Mouse (Mus musculus) thymus, postnatal 25 days (tissue): Measurements from ENCODE around the gene Ank2.

Source experiments
- DNase-seq: peaks from one replicate; pipeline ENCODE4 v3.0.0; 2022

The Ank2 gene

DNA sequence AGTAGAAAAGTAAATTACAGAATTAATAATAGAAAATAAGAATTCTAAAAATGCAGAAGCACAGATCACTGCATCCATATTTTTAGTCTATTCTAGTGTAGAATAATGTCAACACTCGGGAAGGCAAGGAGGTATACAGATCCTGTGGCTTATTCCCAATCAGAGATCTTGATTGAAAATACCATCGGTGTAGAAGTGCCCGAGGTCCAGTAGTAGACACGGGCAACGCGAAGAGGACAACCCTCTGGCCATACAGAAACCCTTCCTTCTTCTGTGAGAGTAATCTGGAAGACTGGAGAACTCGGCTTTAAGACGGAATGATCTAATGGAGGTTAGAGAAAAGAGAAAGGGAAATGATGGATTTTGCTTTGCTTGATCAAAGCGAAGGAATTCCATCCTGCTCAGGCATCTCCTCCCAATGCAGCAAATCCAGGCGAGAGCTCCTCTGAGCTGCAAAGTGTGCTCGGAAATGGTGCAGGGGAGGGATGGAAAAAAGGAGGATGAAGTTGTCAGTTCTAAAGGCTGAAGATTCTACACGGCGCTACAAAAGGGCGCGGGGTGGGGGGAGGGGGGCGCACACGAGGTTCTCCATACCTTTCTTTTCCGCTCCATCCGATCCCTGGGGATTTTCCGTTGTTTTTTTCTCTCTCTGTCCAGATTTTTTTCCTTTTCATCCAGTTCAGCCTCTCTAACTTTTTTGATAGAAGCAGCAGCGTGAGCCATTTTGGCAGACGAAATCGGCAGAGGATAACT lies 337.9 kb downstream of the Ank2 start:
- DNase-seq: no peak

DNA sequence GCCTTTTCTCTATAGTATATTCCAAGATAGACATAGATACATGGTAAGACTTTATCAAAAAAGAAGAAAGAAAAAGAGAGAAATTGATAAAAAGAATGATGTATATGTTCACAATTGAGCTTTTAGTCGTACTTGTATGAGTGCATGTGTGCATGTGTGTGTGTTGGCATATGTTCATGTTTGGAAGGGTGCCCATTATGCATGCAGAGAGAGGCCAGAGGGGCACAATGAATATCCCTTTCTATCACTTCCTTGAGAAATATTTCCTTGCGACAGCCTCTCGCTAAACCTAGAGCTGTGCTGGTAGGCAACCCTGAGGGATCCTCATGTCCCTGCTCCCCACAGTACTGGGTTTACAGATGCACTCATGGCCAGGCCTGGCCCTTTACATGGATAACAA lies 341.4 kb downstream of the Ank2 start:
- no peak for DNase-seq

DNA sequence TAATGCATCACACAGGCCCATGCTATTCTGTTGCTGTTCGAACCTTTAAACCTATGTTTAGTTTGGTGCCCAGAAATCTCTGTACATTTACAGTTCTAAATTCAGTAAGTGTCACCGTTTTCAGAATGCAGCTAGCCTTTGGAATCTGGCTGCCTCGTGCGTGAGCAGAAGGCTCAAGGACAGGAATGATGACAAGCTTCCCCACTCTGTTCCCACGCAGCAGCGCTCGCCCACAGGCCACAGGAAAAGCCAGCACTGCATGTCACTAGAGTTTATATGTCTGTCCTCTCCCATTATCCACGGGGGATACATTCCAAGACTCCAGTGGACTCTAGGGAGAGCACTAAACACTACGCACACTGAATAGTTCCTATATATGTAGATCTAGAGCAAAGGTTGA lies 343.1 kb downstream of the Ank2 start:
- no peak for DNase-seq

DNA sequence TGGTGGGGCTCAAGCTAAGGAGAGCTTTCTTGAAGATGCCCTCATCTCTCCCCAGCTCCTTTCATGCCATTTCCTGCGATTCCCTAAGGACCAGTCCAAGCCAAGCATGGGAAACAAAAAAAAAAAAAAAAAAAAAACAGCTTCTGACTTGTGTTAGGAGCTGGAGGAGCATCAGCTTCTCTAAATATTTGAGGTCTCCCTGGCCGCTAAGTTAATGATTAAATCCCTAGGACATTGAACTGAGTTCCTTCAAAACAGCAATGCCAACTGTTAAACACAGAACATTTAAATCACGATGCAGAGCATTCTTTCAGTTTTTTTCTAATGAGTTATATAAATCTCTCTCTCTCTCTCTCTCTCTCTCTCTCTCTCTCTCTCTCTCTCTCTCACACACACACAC lies 345.3 kb downstream of the Ank2 start:
- DNase-seq: no peak

DNA sequence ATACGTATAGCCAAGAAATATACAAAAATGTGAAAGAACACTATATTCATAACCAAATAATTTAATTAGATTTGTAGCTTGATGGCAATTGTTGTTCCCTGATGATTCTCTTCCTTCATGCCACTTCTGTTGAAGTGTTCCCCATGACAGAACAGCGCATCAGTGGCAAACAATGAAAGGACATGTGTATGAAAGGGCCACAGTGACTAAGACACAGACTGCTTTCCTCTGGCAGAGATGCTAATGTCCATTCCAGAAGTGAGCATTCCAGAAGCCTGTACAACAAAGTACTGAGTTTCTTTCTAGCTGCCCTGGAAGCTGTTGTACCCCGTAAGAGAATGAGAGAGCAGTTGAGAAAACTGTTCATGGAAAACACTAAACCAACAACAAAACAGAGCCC lies 345.7 kb downstream of the Ank2 start:
- no peak for DNase-seq

DNA sequence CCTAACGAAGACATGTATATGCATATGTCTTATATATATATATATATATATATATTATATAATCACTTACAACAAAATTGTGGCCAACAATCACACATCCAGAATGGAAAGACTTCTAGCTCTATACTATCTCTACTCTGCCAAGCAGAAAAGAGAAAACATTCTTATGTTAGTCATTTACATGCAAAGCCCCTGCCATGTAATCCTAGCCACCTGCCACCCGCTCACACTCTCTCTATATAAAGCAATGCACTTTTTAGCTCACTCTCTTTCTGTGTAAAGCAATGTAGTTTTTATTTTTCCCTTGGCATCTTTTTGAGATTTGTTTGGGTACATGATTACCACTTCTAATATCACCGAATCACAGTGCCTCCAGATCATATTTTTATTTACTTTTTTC lies 350.5 kb downstream of the Ank2 start:
- no peak for DNase-seq

DNA sequence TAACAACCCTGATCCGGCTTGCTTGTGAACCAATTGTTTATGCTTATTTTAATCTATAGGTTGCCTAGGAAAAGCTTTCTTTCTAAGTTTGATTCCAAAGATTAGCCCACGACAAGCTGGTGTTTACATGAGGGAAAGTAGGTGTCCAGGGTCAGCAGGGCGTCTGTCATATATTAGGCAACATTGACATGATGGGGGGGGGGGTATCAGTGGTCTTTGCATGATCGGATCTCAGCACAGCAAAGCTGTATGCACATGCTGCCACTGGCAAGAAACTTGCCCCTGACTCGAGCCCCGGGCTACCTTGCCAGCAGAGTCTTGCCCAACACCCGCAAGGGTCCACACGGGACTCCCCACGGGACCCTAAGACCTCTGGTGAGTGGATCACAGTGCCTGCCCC lies 358.6 kb downstream of the Ank2 start:
- DNase-seq: no peak

DNA sequence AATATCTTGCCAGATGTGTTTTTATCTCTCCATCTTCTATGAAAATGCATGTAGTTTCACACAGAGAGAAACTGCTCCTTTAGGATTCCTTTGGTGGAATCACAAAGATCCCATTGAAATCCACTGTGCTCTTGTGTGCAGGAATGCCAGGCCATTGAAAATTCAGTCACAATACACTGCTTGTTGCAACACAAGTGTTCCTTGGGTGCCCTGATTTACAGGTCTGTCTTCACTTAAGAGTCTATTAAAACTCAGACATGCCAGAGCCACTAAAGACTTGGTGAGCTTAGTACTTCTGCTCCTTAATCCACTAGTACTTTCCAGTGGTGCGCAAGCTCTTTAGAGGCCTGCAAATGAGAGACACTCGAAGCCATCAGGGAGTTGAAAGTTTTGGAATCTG lies 359.5 kb downstream of the Ank2 start:
- DNase-seq: no peak

DNA sequence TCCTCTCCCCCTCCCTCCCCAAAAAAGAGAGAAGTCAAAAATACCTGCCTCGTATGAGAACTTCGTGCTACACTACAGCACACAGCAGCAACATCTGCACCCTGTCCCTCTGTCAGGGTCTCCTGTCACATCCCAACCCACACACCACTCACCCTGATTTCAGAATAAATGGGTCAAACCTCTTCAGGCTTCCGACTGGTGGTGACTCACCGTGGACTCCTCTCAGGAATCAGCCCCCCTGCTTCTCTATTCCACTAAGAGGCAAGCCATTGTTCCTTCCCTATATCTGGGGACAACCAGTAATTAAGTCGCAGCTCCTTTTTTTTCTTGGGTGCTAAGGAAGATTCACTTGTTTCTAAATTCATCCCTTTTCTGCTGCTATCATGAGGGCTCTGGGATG lies 361.6 kb downstream of the Ank2 start:
- DNase-seq: no peak

DNA sequence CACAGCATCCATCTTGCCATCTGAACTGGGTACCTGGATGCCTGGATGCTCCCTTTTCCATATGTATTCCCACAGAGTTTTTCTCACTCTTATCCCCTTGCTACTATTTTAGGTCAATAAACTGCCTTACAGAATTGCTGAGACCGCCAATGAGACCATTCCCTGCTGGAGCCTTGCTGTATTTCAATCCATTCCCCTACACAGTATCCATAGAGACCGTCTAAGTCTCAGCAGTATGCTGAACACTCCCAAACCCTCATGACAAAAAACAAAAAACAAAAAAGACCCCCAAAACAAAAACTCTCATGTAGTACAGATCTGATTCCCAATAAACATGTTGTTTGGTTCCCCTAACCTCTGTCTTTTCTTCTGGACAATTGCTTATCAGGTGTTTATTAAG lies 365.1 kb downstream of the Ank2 start:
- no peak for DNase-seq

DNA sequence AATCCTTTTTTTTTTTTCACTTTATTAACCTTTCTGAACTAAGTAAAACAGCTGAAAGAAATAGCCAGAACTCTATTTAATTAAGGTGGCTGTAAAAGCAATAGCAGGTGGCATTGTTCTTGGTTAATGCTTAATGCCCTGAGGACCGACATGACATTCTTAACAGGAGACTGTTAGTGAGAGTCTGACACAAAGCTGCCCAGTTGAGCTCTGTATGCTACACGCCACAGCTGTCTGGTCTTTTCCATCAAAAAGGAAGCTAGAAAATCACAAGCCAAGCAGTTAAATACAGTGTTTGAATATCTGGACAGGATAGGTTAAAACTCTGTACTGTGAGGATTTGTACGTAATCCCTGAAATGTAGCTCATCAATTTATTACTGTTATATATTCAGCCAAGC lies 368.1 kb downstream of the Ank2 start:
- DNase-seq: no peak

DNA sequence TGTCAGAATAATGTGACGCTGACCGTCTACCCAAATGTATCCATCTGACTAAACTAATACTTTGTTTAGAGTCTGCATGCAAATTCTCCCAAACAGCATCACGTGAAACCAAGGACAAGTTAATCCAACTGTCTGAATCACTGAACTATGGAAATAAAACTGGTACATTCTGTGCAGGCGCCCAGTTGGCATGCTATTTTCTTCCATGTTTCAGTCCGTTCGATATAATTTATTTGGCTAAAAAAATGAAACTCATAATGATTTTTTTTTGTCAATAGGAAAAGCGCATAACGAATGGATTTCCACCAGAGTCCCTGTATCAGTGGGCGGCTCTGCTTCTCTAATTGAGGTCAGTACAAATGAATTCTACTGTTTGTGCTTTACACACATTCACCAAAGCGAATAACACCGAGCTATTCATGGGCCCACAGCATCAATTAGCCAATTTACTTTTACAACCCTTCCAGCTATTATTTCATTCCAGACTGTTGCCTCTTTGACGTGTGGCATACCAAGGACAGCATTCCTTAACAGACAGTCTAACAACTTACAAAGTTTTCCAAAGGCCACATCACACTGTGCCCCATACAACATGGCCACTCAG lies 368.9 kb downstream of the Ank2 start:
- DNase-seq: no peak

DNA sequence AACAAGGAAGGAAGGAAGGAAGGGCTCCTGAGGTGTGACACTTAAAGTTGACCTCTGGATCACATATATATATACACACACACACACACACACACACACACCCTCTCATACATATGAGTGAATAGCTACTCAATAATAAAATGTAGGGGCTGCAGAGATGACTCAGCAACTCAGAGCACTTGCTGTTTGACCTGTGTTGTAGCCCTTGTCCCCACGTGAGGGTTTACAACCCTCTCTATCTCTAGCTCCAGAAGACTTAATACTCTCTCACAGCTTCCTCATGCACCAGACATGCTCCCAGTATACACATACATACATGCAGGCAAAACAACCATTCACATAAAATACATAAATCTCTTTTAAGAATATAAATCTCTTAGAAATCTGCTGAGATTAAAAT lies 369.4 kb downstream of the Ank2 start:
- DNase-seq: no peak

DNA sequence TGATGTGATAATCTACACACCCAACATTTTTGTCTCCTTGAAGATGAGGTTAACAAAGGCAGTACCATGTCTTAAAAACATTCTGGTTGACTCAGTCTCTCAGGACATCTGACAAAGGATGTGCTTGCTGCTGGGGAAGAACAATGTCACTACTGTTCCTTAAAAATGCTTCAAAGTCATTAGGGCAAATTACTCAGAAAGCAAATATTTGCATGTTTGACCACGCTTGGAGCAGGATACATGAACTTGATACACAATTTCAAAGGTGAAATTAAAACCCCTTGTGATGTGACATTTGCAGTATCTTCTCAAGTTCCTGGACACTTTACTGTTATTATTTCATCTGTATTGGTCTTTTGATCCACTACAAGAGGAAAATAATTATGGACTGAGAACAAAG lies 371.5 kb downstream of the Ank2 start:
- no peak for DNase-seq

DNA sequence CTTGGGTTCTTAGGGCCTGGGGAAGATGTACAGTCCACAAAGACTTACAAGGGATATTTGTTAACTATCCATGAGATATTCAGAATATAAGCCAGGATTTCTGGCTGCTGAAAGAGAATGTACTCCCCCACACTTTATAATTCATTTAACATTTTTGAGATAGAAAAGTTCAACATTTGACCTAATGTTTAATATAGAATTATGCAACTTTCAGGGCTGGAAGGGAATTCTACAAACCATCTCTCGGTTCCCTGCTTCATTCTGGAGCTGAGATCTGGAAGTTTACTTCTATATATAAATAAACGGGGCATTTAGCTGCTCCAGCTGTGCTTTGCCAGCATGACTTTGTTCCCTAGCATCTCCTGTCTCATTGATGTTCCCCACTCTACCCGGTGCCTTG lies 372.9 kb downstream of the Ank2 start:
- no peak for DNase-seq

DNA sequence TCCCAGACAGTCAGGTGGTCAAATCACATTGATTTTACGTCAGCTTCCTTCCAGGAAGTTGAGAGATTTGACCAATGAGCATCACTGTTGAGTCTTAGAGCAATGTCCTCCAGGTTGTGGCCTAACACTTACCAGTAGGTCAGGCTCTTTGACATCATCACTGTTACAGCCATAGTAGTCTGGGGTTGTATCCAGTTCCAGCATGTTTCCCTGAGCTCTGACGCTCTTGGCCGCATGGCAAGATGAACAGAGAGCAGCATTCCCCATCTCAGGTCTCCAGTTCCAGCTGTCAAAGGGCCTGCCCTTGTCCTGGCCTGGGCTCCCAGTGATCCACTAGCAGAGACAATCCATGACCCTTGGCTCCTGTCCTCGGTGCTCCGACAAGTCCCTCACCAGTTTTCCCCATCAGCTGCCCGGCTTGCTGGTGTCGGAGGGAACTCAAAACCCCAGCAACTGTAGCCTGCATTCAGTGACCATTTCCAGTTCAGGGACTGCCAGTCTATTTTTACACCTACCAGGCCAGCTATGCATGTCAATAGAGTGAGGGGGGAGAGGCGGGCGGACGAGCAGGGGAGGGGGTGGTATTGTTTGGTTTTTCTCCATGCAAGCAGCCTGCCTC lies 374.7 kb downstream of the Ank2 start:
- DNase-seq: no peak

DNA sequence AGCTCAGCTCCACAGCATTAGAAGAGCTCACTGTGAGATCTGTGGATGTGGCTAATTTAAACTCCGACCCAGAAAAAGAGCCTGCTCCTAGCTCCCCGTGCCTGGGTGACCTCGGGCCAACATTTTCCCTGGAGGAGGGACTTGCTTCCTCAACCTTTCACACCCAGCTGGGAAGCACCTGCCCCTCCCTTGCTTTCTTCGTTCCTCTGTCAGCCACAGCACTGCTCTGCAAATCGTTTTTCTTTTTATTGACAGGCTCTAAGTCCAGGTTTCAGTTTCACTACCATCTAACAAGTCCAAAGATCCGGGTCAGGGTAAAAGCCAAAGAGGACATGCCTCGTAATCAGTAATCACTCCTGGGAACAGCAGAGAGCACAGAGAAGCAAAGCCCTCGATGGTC lies 375.8 kb downstream of the Ank2 start:
- DNase-seq: no peak

DNA sequence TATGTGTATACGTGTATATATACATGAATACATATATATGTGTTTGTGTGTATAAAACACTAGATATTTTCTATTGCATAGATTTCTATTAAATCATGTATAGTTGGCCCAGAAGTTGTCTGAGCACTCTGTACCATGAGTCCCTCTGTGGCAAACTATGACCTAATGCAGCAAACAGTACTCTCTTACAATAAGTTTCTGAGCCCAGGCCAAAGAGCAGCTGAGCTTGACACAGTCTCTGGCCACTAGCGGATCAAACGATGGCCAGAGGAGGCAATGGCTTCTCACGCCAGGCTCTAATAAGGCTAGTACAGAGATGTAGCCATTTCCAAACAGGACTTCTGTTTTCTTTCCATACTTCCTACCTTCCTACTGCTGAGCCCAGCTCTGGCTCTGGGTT lies 380.4 kb downstream of the Ank2 start:
- DNase-seq: no peak

DNA sequence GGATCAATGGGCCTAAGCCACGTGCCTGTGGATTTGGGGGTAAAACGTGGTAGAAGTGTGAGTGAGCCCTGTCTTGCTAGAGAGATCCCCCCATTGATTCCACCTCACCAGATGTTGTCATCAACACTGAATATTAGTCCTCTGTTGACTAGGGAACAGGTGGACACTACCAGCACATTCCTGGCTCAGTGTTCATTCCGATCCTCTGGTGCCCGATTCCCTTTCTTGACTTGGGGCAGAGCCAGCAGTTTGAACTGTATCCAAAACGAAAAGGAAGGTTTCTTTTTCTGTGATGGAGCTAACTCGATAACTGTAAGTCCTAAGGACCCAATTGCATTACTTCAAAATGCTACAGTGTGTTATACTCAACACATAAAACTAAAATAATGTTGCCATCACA lies 382.9 kb downstream of the Ank2 start:
- DNase-seq: no peak

DNA sequence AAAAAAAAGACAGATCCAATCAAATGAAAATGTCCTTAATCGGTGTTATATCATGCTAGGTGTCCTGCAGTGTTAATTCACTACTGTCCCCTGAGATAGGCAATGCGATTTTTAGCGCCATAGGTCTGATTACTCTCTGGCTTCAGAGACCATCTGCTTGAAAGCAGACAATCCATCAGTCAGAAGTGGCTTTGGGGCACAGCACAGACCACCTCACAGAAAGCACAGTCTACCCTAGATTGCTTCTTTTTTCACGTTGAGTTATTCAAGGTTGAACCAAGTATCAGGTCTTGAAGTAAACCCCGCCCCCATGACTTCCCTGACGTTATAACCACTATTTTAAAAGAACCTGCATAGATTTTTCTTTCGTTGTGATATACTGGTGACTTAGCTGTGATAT lies 385.9 kb downstream of the Ank2 start:
- DNase-seq: no peak

DNA sequence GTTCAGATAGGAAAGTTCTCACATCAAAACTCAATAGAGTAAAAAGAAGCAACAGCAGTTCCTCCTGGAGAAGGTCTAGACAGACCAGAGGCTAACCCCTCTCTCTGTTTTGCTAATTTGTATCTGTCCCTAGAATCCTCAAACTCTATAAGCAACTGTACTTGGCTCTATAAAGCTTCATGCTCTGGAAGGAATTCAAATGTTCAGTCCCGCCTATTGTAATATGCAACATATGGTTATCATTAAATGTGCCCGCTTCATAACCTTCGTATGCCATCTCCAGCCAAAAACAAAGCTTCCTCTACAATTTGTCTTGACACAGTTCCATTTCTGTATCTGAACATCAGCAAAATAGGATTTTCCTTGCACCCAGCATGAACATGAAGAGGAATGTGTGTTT lies 389.7 kb downstream of the Ank2 start:
- no peak for DNase-seq

DNA sequence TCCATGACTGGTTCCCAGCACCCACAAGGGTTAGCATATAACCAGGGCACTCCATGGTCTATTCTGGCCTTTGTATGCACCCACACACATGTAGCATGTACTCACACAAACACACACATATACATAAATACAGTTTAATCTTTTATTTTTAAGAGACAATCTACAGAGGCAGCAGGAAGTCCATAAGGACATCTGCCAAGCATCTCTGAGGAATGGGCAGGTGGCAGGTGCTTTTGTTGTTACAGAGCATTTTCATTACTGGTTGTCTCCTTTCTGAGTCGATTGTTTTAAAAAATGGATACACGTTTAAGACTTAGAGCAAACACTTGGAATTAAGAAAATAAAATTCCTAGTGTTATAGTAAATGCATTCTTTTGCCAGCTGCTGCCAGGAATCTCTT lies 390.7 kb downstream of the Ank2 start:
- DNase-seq: no peak

DNA sequence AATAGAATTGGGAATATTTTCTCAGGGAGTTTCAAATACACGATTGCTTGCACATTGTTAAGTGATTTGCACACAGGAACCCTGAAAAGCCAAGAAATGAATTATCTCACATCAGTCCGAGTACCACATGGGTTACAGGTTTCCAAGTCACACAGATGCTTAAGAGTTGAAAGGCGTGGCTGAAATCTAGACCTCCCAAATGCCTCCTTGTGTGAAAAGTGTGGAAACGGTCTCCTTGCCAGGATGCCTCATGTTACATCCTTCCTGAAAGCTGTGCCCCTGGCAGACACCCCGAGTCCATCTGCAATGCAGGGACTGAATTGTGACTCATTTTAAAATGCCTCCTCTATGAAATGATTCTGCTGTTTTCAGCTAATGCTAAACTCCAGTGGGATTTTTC lies 391.9 kb downstream of the Ank2 start:
- no peak for DNase-seq

DNA sequence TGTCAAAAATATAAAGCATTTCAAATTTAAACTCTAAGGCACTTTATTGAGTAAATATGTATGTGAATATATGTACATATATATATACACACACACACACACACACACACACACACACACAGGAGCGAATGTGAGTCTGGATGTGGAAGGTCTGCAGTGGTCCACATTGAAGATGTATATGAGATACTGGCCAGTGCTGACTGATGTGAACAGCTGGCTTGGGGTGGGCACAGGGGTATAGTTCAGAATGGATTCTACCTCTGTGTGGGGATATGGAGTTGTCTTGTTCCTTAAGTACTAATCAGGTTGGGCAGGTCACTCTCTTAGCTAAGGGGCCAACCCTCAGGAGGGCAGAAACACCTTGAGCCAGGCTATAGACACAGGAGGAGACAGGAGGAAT lies 397.8 kb downstream of the Ank2 start:
- no peak for DNase-seq

DNA sequence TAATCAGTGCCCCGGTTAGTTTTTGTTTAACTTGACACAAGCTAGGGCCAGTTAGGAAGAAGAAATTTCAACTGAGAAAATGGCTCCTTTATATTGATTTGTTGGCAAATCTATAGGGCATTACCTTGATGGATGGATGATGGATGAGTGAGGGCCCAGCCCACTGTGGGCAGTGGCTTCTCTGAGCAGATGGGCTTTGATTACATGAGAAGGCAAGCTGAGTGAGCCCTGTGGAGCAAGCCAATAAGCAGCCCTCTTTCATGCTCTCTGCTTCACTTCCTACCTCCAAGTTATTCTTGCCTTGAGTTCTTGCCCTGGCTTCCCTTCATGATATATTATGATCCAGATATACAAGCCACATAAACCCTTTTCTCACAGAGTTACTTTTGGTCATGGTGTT lies 401.4 kb downstream of the Ank2 start:
- no peak for DNase-seq
